Mouse (Mus musculus) stomach, postnatal 0 days (tissue): ENCODE data around the gene Degs2.

Source experiments
- CTCF ChIP-seq: IDR thresholded peaks from 2 replicates; pipeline ENCODE4 v1.5.1; 2016; ENCODE audit warnings: antibody characterized with exemption, low read depth, mild to moderate bottlenecking, moderate library complexity
- EP300 ChIP-seq: optimal IDR thresholded peaks from 2 replicates; pipeline ENCODE3; 2016; ENCODE audit warnings: antibody characterized with exemption

GRCm38 (mm10) chr12:108690529-108690928, 11.6 kb downstream of the Degs2 start:
- TF ChIP-seq CTCF (0 out of 2 replicates have a peak, but pooled peaks have one; percentile 4), EP300 (no peak)
